Mouse (Mus musculus) erythroblast, embryonic 14.5 days (primary cell): ENCODE measurements at regions not wholly inside any gene's neighbourhood (a gene's known extent, or its start where the extent isn't known, plus 50 kb on each side); places are given as distances from the start of the nearest gene placed in this dataset.

Experiments used
- GATA1 ChIP-seq: IDR thresholded peaks from 2 replicates; pipeline ENCODE4 v1.6.1; 2012; ENCODE audit warnings: low read length, inconsistent platforms, mixed read lengths
- TAL1 ChIP-seq: IDR thresholded peaks from 3 replicates; pipeline ENCODE4 v1.6.1; 2012; ENCODE audit warnings: low read length, inconsistent platforms, mixed read lengths

GRCm38 (mm10) chr9:90547931-90548330, 277.3 kb upstream of the Tbc1d2b start:
- no peak for TF ChIP-seq GATA1
- TF ChIP-seq TAL1: no peak
